Mouse (Mus musculus) C2C12 (cell line): ENCODE data around the gene Ltbp4.

Source experiments
- CEBPB ChIP-seq: IDR thresholded peaks from one replicate; pipeline ENCODE4 v1.6.1; 2011; ENCODE audit warnings: low read depth, mild to moderate bottlenecking, control low read depth, moderate library complexity
- CTCF ChIP-seq: IDR thresholded peaks from one replicate; pipeline ENCODE4 v1.5.1; 2011; ENCODE audit not compliant: control insufficient read depth, insufficient read depth, insufficient read length
- FOSL1 ChIP-seq: IDR thresholded peaks from one replicate; pipeline ENCODE4 v1.8.0; 2011; ENCODE audit warnings: mild to moderate bottlenecking, low read length; ENCODE audit not compliant: poor library complexity, insufficient read depth, severe bottlenecking
- MAX ChIP-seq: IDR thresholded peaks from one replicate; pipeline ENCODE4 v1.6.1; 2011; ENCODE audit warnings: mild to moderate bottlenecking, control low read depth
- MYOD1 ChIP-seq: IDR thresholded peaks from one replicate; pipeline ENCODE4 v1.6.1; 2011; ENCODE audit warnings: low read depth; ENCODE audit not compliant: control insufficient read depth, insufficient read length
- MYOG ChIP-seq: IDR thresholded peaks from one replicate; pipeline ENCODE4 v1.6.1; 2011; ENCODE audit not compliant: control insufficient read depth, insufficient read length; ENCODE audit errors: extremely low read depth
- USF1 ChIP-seq: IDR thresholded peaks from one replicate; pipeline ENCODE4 v1.6.1; 2011; ENCODE audit warnings: low read depth, mild to moderate bottlenecking, control low read depth, moderate library complexity

- TF ChIP-seq CTCF (peak; percentile 35), USF1 (no peak), MYOG (no peak), FOSL1 (no peak), MYOD1 (no peak), CEBPB (no peak), MAX (no peak)
Measured at GRCm38 (mm10) chr7:27384731-27385130, 47.2 kb upstream of the Ltbp4 start.
